Mouse (Mus musculus) limb, embryonic 14.5 days (tissue): ENCODE measurements around the gene Hnf1b. TPM values are rescaled to one million over a fixed set of nuclear protein-coding genes. Genes with fewer than 3 reads are reported as not detected.

Experiments
- ATAC-seq: fragments of 200-750 bp; cut with Nextera tagmentation; 2 replicates; pipeline ENCODE4 v1.8.0; 2017; ENCODE audit warnings: low read depth, moderate number of reproducible peaks, moderate TSS enrichment; ENCODE audit not compliant: low FRiP score
- DNase-seq: peaks from one replicate; pipeline ENCODE4 v3.0.0-alpha.2; 2015; ENCODE audit warnings: low spot score
- H3K27ac ChIP-seq: fragments of 300-500 bp; sonication (generic); replicated peaks from 2 replicates; pipeline ENCODE4 v1.5.1; 2014; ENCODE audit warnings: low read depth, mild to moderate bottlenecking, low read length, moderate library complexity, mixed read lengths
- H3K27me3 ChIP-seq: fragments of 300-500 bp; sonication (generic); 2 replicates; pipeline ENCODE4 v1.6.1; 2014; ENCODE audit warnings: low read length, mixed read lengths; ENCODE audit not compliant: control insufficient read depth, insufficient read depth
- H3K36me3 ChIP-seq: fragments of 300-500 bp; sonication (generic); 2 replicates; pipeline ENCODE4 v1.6.1; 2014; ENCODE audit warnings: mild to moderate bottlenecking, low read length, moderate library complexity, mixed read lengths; ENCODE audit not compliant: control insufficient read depth, insufficient read depth
- H3K4me1 ChIP-seq: fragments of 300-500 bp; sonication (generic); 2 replicates; pipeline ENCODE4 v1.6.1; 2014; ENCODE audit warnings: antibody characterized with exemption, low read length, mixed read lengths; ENCODE audit not compliant: control insufficient read depth, insufficient read depth
- H3K4me2 ChIP-seq: fragments of 300-500 bp; sonication (generic); replicated peaks from 2 replicates; pipeline ENCODE4 v1.6.1; 2014; ENCODE audit warnings: low read depth, mild to moderate bottlenecking, low read length, moderate library complexity; ENCODE audit not compliant: severe bottlenecking
- H3K4me3 ChIP-seq: fragments of 300-500 bp; sonication (generic); replicated peaks from 2 replicates; pipeline ENCODE4 v1.5.1; 2014; ENCODE audit warnings: low read length
- H3K9ac ChIP-seq: fragments of 300-500 bp; sonication (generic); 2 replicates; pipeline ENCODE4 v1.6.1; 2014; ENCODE audit warnings: mild to moderate bottlenecking, low read depth, low read length, moderate library complexity; ENCODE audit not compliant: severe bottlenecking
- H3K9me3 ChIP-seq: fragments of 300-500 bp; sonication (generic); 2 replicates; pipeline ENCODE4 v1.6.1; 2016; ENCODE audit warnings: low read length; ENCODE audit not compliant: control insufficient read depth
- POLR2A ChIP-seq: fragments of 200-500 bp; IDR thresholded peaks from 2 replicates; pipeline ENCODE4 v1.8.0; 2012; ENCODE audit warnings: inconsistent platforms, mild to moderate bottlenecking, moderate library complexity, borderline replicate concordance; ENCODE audit not compliant: insufficient read depth, insufficient read length; ENCODE audit errors: extremely low read depth
- WGBS: fragments of 180-500 bp; shearing (Covaris S2); extraction: QIAGEN DNeasy Blood & Tissue Kit; methylation state at CpG from one replicate; pipeline ENCODE4 v1.1.7; 2014; 5-methylcytosine and 5-hydroxymethylcytosine counted together
- polyA plus RNA-seq, 2 experiments: library from polyadenylated mRNA; depleted of rRNA in 1 of 2; stranded (reverse) in 1 of 2; unstranded in 1 of 2; fragments of >200 nt; fragmentation: Nextera tagmentation in 1 of 2; extraction: Ambion mirVana in 1 of 2; gene quantifications; 2 replicates each; pipeline versions ENCODE4 v1.2.1 to v1.2.3; 2012 to 2014

The Hnf1b gene
- polyA plus RNA-seq, 2 experiments, result 0.04 TPM; not detected in 1

GRCm38 (mm10) chr11:83854091-83854490 lies 4.2 kb downstream of the Hnf1b start:
- H3K4me1 ChIP-seq, result peaks cover 8% of the 10 kb centered on the region; the same call in 1 of the 2 replicates
- H3K27ac ChIP-seq, result no peak overlapping the region
- WGBS, result 6% methylated on average over 10 of the region's 10 CpGs
- no peak for ATAC-seq
- H3K4me2 ChIP-seq, result no peak overlapping the region
- H3K4me3 ChIP-seq, result no peak overlapping the region
- no peak for DNase-seq
- no peak for TF ChIP-seq POLR2A
- H3K9me3 ChIP-seq, result no peaks in the 10 kb centered on the region
- H3K27me3 ChIP-seq, result peaks cover 66% of the 10 kb centered on the region
- H3K36me3 ChIP-seq, result no peaks in the 10 kb centered on the region
- H3K9ac ChIP-seq, result no peak overlapping the region

- ATAC-seq (no peak), DNase-seq (no peak)
- Histone ChIP-seq H3K9me3 (no peaks in the 10 kb centered on the region), H3K27ac (no peak overlapping the region), H3K36me3 (no peaks in the 10 kb centered on the region), H3K27me3 (peaks cover 59% of the 10 kb centered on the region), H3K4me3 (no peak overlapping the region), H3K4me1 (0 out of 2 replicates have a peak, but pooled peaks cover 8% of the 10 kb centered on the region), H3K4me2 (no peak overlapping the region), H3K9ac (no peak overlapping the region)
- TF ChIP-seq POLR2A, result no peak
- WGBS, result 11% methylated on average over 2 of the region's 2 CpGs
Measured at GRCm38 (mm10) chr11:83854707-83855106, 4.8 kb downstream of the Hnf1b start.

- H3K27me3 ChIP-seq, result peaks cover 35% of the 10 kb centered on the region
- TF ChIP-seq POLR2A, result no peak
- H3K4me3 ChIP-seq, result no peak overlapping the region
- no peak overlapping the region for H3K27ac ChIP-seq
- ATAC-seq (no peak), DNase-seq (no peak)
- H3K9ac ChIP-seq, result no peak overlapping the region
- WGBS, result 88% methylated on average over 1 of the region's 1 CpGs
- H3K9me3 ChIP-seq, result no peaks in the 10 kb centered on the region
- H3K4me2 ChIP-seq, result no peak overlapping the region
- H3K36me3 ChIP-seq, result no peaks in the 10 kb centered on the region
- H3K4me1 ChIP-seq, result 0 out of 2 replicates have a peak, but pooled peaks cover 3% of the 10 kb centered on the region
Measured at GRCm38 (mm10) chr11:83857256-83857655, 7.4 kb downstream of the Hnf1b start.

- TF ChIP-seq POLR2A, result no peak
- Histone ChIP-seq H3K4me1 (no peaks in the 10 kb centered on the region), H3K4me2 (no peak overlapping the region), H3K9ac (no peak overlapping the region), H3K9me3 (no peaks in the 10 kb centered on the region), H3K27me3 (no peaks in the 10 kb centered on the region), H3K27ac (no peak overlapping the region), H3K36me3 (no peaks in the 10 kb centered on the region), H3K4me3 (no peak overlapping the region)
- DNase-seq (no peak), ATAC-seq (no peak)
- WGBS, result 48% methylated on average over 9 of the region's 9 CpGs
Measured at GRCm38 (mm10) chr11:83865286-83865685, 15.4 kb downstream of the Hnf1b start.

GRCm38 (mm10) chr11:83867571-83867970 lies 17.7 kb downstream of the Hnf1b start:
- WGBS, result 36% methylated on average over 3 of the region's 3 CpGs
- Histone ChIP-seq H3K9me3 (no peaks in the 10 kb centered on the region), H3K27me3 (no peaks in the 10 kb centered on the region), H3K36me3 (no peaks in the 10 kb centered on the region), H3K4me3 (no peak overlapping the region), H3K27ac (no peak overlapping the region), H3K4me2 (no peak overlapping the region), H3K9ac (no peak overlapping the region), H3K4me1 (no peaks in the 10 kb centered on the region)
- ATAC-seq, result no peak
- TF ChIP-seq POLR2A, result no peak
- DNase-seq, result no peak

- H3K4me3 ChIP-seq, result no peak overlapping the region
- no peaks in the 10 kb centered on the region for H3K4me1 ChIP-seq
- H3K27me3 ChIP-seq, result no peaks in the 10 kb centered on the region
- TF ChIP-seq POLR2A, result no peak
- DNase-seq (no peak), ATAC-seq (no peak)
- no peak overlapping the region for H3K27ac ChIP-seq
- no peaks in the 10 kb centered on the region for H3K9me3 ChIP-seq
- H3K4me2 ChIP-seq, result no peak overlapping the region
- no peaks in the 10 kb centered on the region for H3K36me3 ChIP-seq
- WGBS, result 29% methylated on average over 1 of the region's 1 CpGs
- H3K9ac ChIP-seq, result no peak overlapping the region
Measured at GRCm38 (mm10) chr11:83869147-83869546, 19.3 kb downstream of the Hnf1b start.
